Mouse (Mus musculus) brain, embryonic 14.5 days (tissue): ENCODE results near the gene Txndc11.

ENCODE experiments used
- CTCF ChIP-seq: fragments of 200-500 bp; IDR thresholded peaks from 2 replicates; pipeline ENCODE4 v1.5.1; 2012; ENCODE audit warnings: inconsistent platforms, mild to moderate bottlenecking, moderate library complexity, borderline replicate concordance; ENCODE audit not compliant: insufficient read depth, insufficient read length; ENCODE audit errors: extremely low read depth
- POLR2A ChIP-seq: fragments of 200-500 bp; IDR thresholded peaks from 2 replicates; pipeline ENCODE4 v1.6.1; 2012; ENCODE audit warnings: mild to moderate bottlenecking, inconsistent platforms, borderline replicate concordance; ENCODE audit not compliant: poor library complexity, insufficient read depth, insufficient read length, severe bottlenecking; ENCODE audit errors: extremely low read depth

- TF ChIP-seq POLR2A, result no peak
- no peak for TF ChIP-seq CTCF
These were observed 42.4 kb downstream of the Txndc11 start for GRCm38 (mm10) chr16:11092061-11092460.
